Mouse (Mus musculus) cerebellum, adult 2 months (tissue): ENCODE results near the gene Igf1r.

Source experiments
- CTCF ChIP-seq: fragments of 200-500 bp; IDR thresholded peaks from 2 replicates; pipeline ENCODE4 v1.5.1; 2011; ENCODE audit warnings: low read depth, mild to moderate bottlenecking, control low read depth, low read length, moderate library complexity, borderline replicate concordance; ENCODE audit not compliant: insufficient read depth
- POLR2A ChIP-seq: fragments of 200-500 bp; IDR thresholded peaks from 2 replicates; pipeline ENCODE4 v1.6.1; 2011; ENCODE audit warnings: low read length, control low read depth, borderline replicate concordance; ENCODE audit not compliant: insufficient read depth

- no peak for TF ChIP-seq CTCF
- TF ChIP-seq POLR2A, result no peak
Observed at GRCm38 (mm10) chr7:68210417-68210816, 257.8 kb downstream of the Igf1r start.
